In genomic region chr7:133123999-133124700, GRCm38 (mm10) we compare ENCODE assay signal across 8 mouse cellular contexts. TPM values are rescaled to one million over a fixed set of nuclear protein-coding genes. Genes with fewer than 3 reads are reported as not detected.
DNase-seq lines count a peak whose midpoint lies in the region; ATAC-seq and TF ChIP-seq lines count a peak whose summit lies in the region.

Gene Ctbp2, minus strand, starts transcription at chr7:133124354.

- peak; percentile 71 for ATAC-seq in forebrain, embryonic 15.5 days (replicated peaks)
- ATAC-seq in heart, postnatal 0 days (ENCODE audit: insufficient read depth, low read depth), result peak; percentile 87
- ATAC-seq in liver, embryonic 15.5 days (ENCODE audit: insufficient read depth), result peak; percentile 84
- ATAC-seq in stomach, embryonic 15.5 days (ENCODE audit: insufficient read depth, low FRiP score, low read depth), result peak; percentile 86

- under 1% methylated on average over 58 of the region's 59 CpGs for WGBS in forebrain, embryonic 15.5 days
- WGBS in heart, postnatal 0 days, result 1% methylated on average over 56 of the region's 59 CpGs
- WGBS in liver, embryonic 15.5 days (ENCODE audit: insufficient replicate concordance), result under 1% methylated on average over 59 of the region's 59 CpGs
- WGBS in stomach, embryonic 15.5 days, result under 1% methylated on average over 58 of the region's 59 CpGs

- peak within 1 kb of the TSS; percentile 99 for H3K4me2 ChIP-seq in forebrain, embryonic 15.5 days (replicated peaks)
- H3K4me2 ChIP-seq in heart, postnatal 0 days (ENCODE audit: low read depth, low read length), result peak within 1 kb of the TSS; percentile 68
- H3K4me2 ChIP-seq in liver, embryonic 15.5 days, result peak within 1 kb of the TSS; percentile 90
- peak within 1 kb of the TSS; percentile 89 for H3K4me2 ChIP-seq in stomach, embryonic 15.5 days

- peak within 1 kb of the TSS; percentile 97 for H3K9ac ChIP-seq in forebrain, embryonic 15.5 days (replicated peaks)
- peak within 1 kb of the TSS; percentile 97 for H3K9ac ChIP-seq in heart, postnatal 0 days (replicated peaks; ENCODE audit: low read depth, low read length)
- peak within 1 kb of the TSS; percentile 56; the same call in 1 of the 2 replicates for H3K9ac ChIP-seq in liver, embryonic 15.5 days
- H3K9ac ChIP-seq in stomach, embryonic 15.5 days, result peak within 1 kb of the TSS; percentile 95

- no peaks in the 10 kb centered on the region for H3K27me3 ChIP-seq in forebrain, embryonic 15.5 days
- no peaks in the 10 kb centered on the region for H3K27me3 ChIP-seq in heart, postnatal 0 days (ENCODE audit: control insufficient read depth, insufficient read depth, low read length)
- H3K27me3 ChIP-seq in liver, embryonic 15.5 days, result peaks cover 69% of the 10 kb centered on the region
- no peaks in the 10 kb centered on the region for H3K27me3 ChIP-seq in stomach, embryonic 15.5 days (replicated peaks)

- peak; percentile 7 for DNase-seq in CD4-positive helper T cell, adult 2 months (ENCODE audit: low read depth, low spot score)
- DNase-seq in c-Kit-positive CD71-positive TER-119-negative erythroid progenitor cells, embryonic 14.5 days (ENCODE audit: low read depth), result peak; percentile 69
- DNase-seq in heart, postnatal 0 days (ENCODE audit: low spot score), result peak; percentile 86
- DNase-seq in kidney, postnatal 36 days, result peak; percentile 88 to 91
- DNase-seq in neural tube, embryonic 10.5 days (ENCODE audit: extremely low spot score, low spot score), result peak; percentile 89

- H3K27ac ChIP-seq in forebrain, embryonic 15.5 days (replicated peaks), result peak within 1 kb of the TSS; percentile 96
- H3K27ac ChIP-seq in heart, postnatal 0 days (ENCODE audit: low read depth), result peak within 1 kb of the TSS; percentile 97
- peak within 1 kb of the TSS; percentile 81 for H3K27ac ChIP-seq in liver, embryonic 15.5 days (replicated peaks)
- H3K27ac ChIP-seq in stomach, embryonic 15.5 days, result peak within 1 kb of the TSS; percentile 100

- TF ChIP-seq CTCF in heart, postnatal 0 days (IDR thresholded peaks at IDR 0.05; ENCODE audit: low read depth), result peak; percentile 65

- no peak; the same call in 1 of the 2 replicates for TF ChIP-seq EP300 in heart, postnatal 0 days (IDR thresholded peaks at IDR 0.05; ENCODE audit: low read depth)

- no peaks in the 10 kb centered on the region for H3K9me3 ChIP-seq in forebrain, embryonic 15.5 days
- H3K9me3 ChIP-seq in heart, postnatal 0 days (replicated peaks; ENCODE audit: control insufficient read depth, low read length), result no peaks in the 10 kb centered on the region
- H3K9me3 ChIP-seq in liver, embryonic 15.5 days (replicated peaks), result no peaks in the 10 kb centered on the region
- no peaks in the 10 kb centered on the region for H3K9me3 ChIP-seq in stomach, embryonic 15.5 days

- no peaks in the 10 kb centered on the region for H3K36me3 ChIP-seq in forebrain, embryonic 15.5 days
- H3K36me3 ChIP-seq in heart, postnatal 0 days (replicated peaks; ENCODE audit: control insufficient read depth, insufficient read depth, low read length), result no peaks in the 10 kb centered on the region
- H3K36me3 ChIP-seq in liver, embryonic 15.5 days (replicated peaks), result no peaks in the 10 kb centered on the region
- H3K36me3 ChIP-seq in stomach, embryonic 15.5 days, result no peaks in the 10 kb centered on the region

- H3K4me1 ChIP-seq in forebrain, embryonic 15.5 days, result peaks cover 32% of the 10 kb centered on the region
- peaks cover 16% of the 10 kb centered on the region; the same call in 1 of the 2 replicates for H3K4me1 ChIP-seq in heart, postnatal 0 days (ENCODE audit: control insufficient read depth, insufficient read depth)
- H3K4me1 ChIP-seq in liver, embryonic 15.5 days (replicated peaks), result peaks cover 40% of the 10 kb centered on the region
- H3K4me1 ChIP-seq in stomach, embryonic 15.5 days, result peaks cover 17% of the 10 kb centered on the region

- peak within 1 kb of the TSS; percentile 97 for H3K4me3 ChIP-seq in forebrain, embryonic 15.5 days
- peak within 1 kb of the TSS; percentile 93 for H3K4me3 ChIP-seq in heart, postnatal 0 days (ENCODE audit: low read depth, low read length)
- peak within 1 kb of the TSS; percentile 67 for H3K4me3 ChIP-seq in liver, embryonic 15.5 days (replicated peaks)
- peak within 1 kb of the TSS; percentile 77 for H3K4me3 ChIP-seq in stomach, embryonic 15.5 days (replicated peaks)

RNA-seq across cellular contexts. Expression of gene Ctbp2, which starts in this region (rescaled TPM):
- polyA plus RNA-seq in forebrain, embryonic 15.5 days (2015; fragmentation: Nextera tagmentation; extraction: Ambion mirVana), result 80.3 and 87.4 TPM in 2 replicates
- total RNA-seq in heart, postnatal 0 days (2014; rRNA removed; ENCODE audit: low replicate concordance), result 66.6 and 71.3 TPM in 2 replicates
- polyA plus RNA-seq in heart, postnatal 0 days (2015; fragmentation: Nextera tagmentation; extraction: Ambion mirVana), result 27.0 and 27.9 TPM in 2 replicates
- 8.1 and 8.7 TPM in 2 replicates for polyA plus RNA-seq in liver, embryonic 15.5 days (2015; fragmentation: Nextera tagmentation; extraction: Ambion mirVana)
- polyA plus RNA-seq in stomach, embryonic 15.5 days (2015; fragmentation: Nextera tagmentation; extraction: Ambion mirVana), result 87.8 and 91.4 TPM in 2 replicates

Comparison
In these comparisons a context has a peak if more than half of its experiments do, and no peak if none do; other contexts are left out.
1. Peak in every context shown above with its lines: DNase-seq, ATAC-seq, H3K4me3 ChIP-seq and H3K27ac ChIP-seq.
2. DNase-seq: peak in every context shown above with its lines; median percentile 90 in kidney, postnatal 36 days; 89 in neural tube, embryonic 10.5 days; 86 in heart, postnatal 0 days; 69 in c-Kit-positive CD71-positive TER-119-negative erythroid progenitor cells, embryonic 14.5 days; 7 in CD4-positive helper T cell, adult 2 months.